Mouse (Mus musculus) neutrophil, adult 5-6 weeks (primary cell): Measurements from ENCODE around the gene Ccr6. TPM values are rescaled to one million over a fixed set of nuclear protein-coding genes. Genes with fewer than 3 reads are reported as not detected.

Source experiments
- ATAC-seq: fragments of 151-379, 151-347 bp; 2 replicates; pipeline ENCODE4 v1.8.0; 2017; ENCODE audit warnings: mild to moderate bottlenecking, moderate TSS enrichment; ENCODE audit not compliant: insufficient number of reproducible peaks, poor library complexity, low FRiP score, severe bottlenecking; ENCODE audit errors: extremely low read depth
- total RNA-seq: library from RNA; stranded (forward); fragments of 200-1000 nt; gene quantifications from 2 replicates; pipeline ENCODE4 v1.2.3, GENCODE M21; 2017

Gene Ccr6
- total RNA-seq, 1 experiment from 2014 or later, result 73.4 TPM

DNA sequence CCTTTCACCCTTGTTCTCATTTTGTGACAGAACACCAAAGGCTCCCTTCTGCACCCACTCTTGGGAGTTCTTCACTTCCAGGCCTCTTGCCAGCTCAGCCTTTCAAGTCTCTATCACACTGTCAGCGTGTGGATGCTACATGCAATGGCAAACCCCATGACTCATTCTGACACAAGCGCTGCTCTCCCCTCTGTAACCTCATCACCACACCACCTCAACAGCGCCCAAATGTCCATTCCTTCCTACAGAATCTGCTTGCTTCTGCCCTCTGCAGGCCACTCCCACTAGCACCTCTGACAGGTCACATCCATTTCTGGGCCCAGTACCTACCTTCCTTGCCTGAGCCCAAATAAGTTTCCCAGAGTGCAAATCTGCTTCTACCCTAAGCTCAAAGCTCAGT, 70.0 kb downstream of the Ccr6 start:
- ATAC-seq, result no peak

Other genes with a start within 250 kb of the Ccr6 start
- gene Gm49673, start 88.3 kb upstream of the Ccr6 start, total RNA-seq, result 3.6 and 6.1 TPM in 2 replicates
- gene Rnaset2a, start 87.9 kb upstream of the Ccr6 start, total RNA-seq, result 17.9 and 20.8 TPM in 2 replicates
- gene Fgfr1op, start 70.5 kb upstream of the Ccr6 start, total RNA-seq, result 69.4 and 71.3 TPM in 2 replicates
- gene Mpc1, start 46.9 kb downstream of the Ccr6 start, total RNA-seq, result 113 and 123 TPM in 2 replicates
- 48.1 and 73.9 TPM in 2 replicates for gene Sft2d1, start 75.1 kb downstream of the Ccr6 start, total RNA-seq
- 0.98 and 1.5 TPM in 2 replicates for gene Prr18, start 101.4 kb downstream of the Ccr6 start, total RNA-seq
- not detected in 2 replicates for gene T2, start 119.9 kb downstream of the Ccr6 start, total RNA-seq
- not detected in 2 replicates for gene T, start 198.4 kb downstream of the Ccr6 start, total RNA-seq